Mouse (Mus musculus) ES-Bruce4 (cell line): ENCODE results near the gene Vangl1. TPM values are rescaled to one million over a fixed set of nuclear protein-coding genes. Genes with fewer than 3 reads are reported as not detected.

Source experiments
- H3K27ac ChIP-seq: 2 replicates; pipeline ENCODE4 v1.5.1; 2012; ENCODE audit warnings: low read length, inconsistent platforms; ENCODE audit not compliant: insufficient read depth
- H3K27me3 ChIP-seq: 2 replicates; pipeline ENCODE4 v1.6.1; 2012; ENCODE audit warnings: mild to moderate bottlenecking, low read length, inconsistent platforms; ENCODE audit not compliant: control insufficient read depth, poor library complexity, insufficient read depth, severe bottlenecking
- H3K36me3 ChIP-seq: 2 replicates; pipeline ENCODE4 v1.6.1; 2012; ENCODE audit warnings: inconsistent platforms, mild to moderate bottlenecking, low read length, moderate library complexity; ENCODE audit not compliant: control insufficient read depth, poor library complexity, insufficient read depth, severe bottlenecking
- H3K4me1 ChIP-seq: one replicate; pipeline ENCODE4 v1.8.1; 2011; ENCODE audit warnings: low read length; ENCODE audit not compliant: control insufficient read depth, insufficient read depth
- H3K4me3 ChIP-seq: 2 replicates; pipeline ENCODE4 v1.5.1; 2011; ENCODE audit warnings: low read depth, mild to moderate bottlenecking, low read length
- H3K9ac ChIP-seq: 2 replicates; pipeline ENCODE4 v1.6.1; 2012; ENCODE audit warnings: low read depth, mild to moderate bottlenecking, inconsistent platforms; ENCODE audit not compliant: poor library complexity, severe bottlenecking
- H3K9me3 ChIP-seq: replicated peaks from 2 replicates; pipeline ENCODE4 v1.6.1; 2012; ENCODE audit warnings: mild to moderate bottlenecking, low read length, inconsistent platforms; ENCODE audit not compliant: control insufficient read depth, poor library complexity, insufficient read depth, severe bottlenecking
- CTCF ChIP-seq: IDR thresholded peaks from one replicate; pipeline ENCODE4 v1.8.1; 2011; ENCODE audit warnings: low read depth, low read length
- EP300 ChIP-seq: IDR thresholded peaks from 2 replicates; pipeline ENCODE4 v1.6.1; 2011; ENCODE audit warnings: low read depth, low read length; ENCODE audit not compliant: insufficient read depth
- POLR2A ChIP-seq: IDR thresholded peaks from one replicate; pipeline ENCODE4 v1.8.1; 2011; ENCODE audit warnings: low read length; ENCODE audit not compliant: insufficient read depth
- polyA plus RNA-seq: library from polyadenylated mRNA; stranded (reverse); fragments of >200 nt; gene quantifications from 2 replicates; pipeline ENCODE4 v1.2.4, GENCODE M21; 2011; ENCODE audit warnings: low read depth; ENCODE audit not compliant: missing spikeins, insufficient read depth, insufficient read length

The Vangl1 gene
- polyA plus RNA-seq, 1 experiment = 85.8 TPM

DNA sequence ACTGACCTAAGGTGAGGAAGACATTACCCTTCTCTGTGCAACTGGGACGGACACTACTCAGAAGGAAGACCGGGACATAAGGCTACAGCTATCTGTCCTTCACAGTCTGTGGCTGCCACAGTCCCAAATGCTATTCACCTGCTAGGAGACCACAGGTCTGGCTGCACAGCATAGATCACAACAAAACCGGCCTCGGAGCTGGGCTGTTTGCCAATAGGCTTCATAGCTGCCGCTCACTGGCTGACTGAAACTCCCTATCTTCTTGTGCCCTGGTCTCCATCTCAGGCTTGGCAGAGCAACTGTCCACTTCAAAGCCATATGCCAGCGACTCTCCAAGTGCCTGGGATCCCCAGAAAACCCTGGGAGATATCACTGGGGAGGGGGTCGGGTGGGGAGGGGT, 23.7 kb downstream of the Vangl1 start:
- Histone ChIP-seq H3K4me1 (peaks cover 3% of the 10 kb centered on the region), H3K9me3 (peaks cover under 1% of the 10 kb centered on the region; the same call in 1 of the 2 replicates), H3K9ac (no peak overlapping the region), H3K27ac (no peak overlapping the region), H3K36me3 (peaks cover 5% of the 10 kb centered on the region; the same call in 1 of the 2 replicates), H3K27me3 (no peaks in the 10 kb centered on the region), H3K4me3 (no peak overlapping the region)
- TF ChIP-seq EP300 (no peak), POLR2A (no peak), CTCF (no peak)

GRCm38 (mm10) chr3:102179869-102180268, 24.6 kb downstream of the Vangl1 start:
- Histone ChIP-seq H3K4me1 (peaks cover 3% of the 10 kb centered on the region), H3K9ac (no peak overlapping the region), H3K27ac (no peak overlapping the region), H3K9me3 (no peaks in the 10 kb centered on the region), H3K4me3 (no peak overlapping the region), H3K36me3 (peaks cover 5% of the 10 kb centered on the region; the same call in 1 of the 2 replicates), H3K27me3 (no peaks in the 10 kb centered on the region)
- no peak for TF ChIP-seq EP300
- TF ChIP-seq CTCF = no peak
- no peak for TF ChIP-seq POLR2A

GRCm38 (mm10) chr3:102177837-102178615, 26.5 kb downstream of the Vangl1 start:
- no peak overlapping the region for H3K9ac ChIP-seq
- H3K9me3 ChIP-seq = no peaks in the 10 kb centered on the region
- no peak overlapping the region for H3K4me3 ChIP-seq
- no peak for TF ChIP-seq CTCF
- TF ChIP-seq EP300 = no peak
- TF ChIP-seq POLR2A = no peak
- no peak overlapping the region for H3K27ac ChIP-seq
- H3K36me3 ChIP-seq = peaks cover 5% of the 10 kb centered on the region; the same call in 1 of the 2 replicates
- H3K4me1 ChIP-seq = no peaks in the 10 kb centered on the region
- H3K27me3 ChIP-seq = no peaks in the 10 kb centered on the region

- no peak overlapping the region for H3K4me3 ChIP-seq
- no peaks in the 10 kb centered on the region for H3K27me3 ChIP-seq
- H3K9ac ChIP-seq = no peak overlapping the region
- TF ChIP-seq POLR2A (no peak), CTCF (no peak), EP300 (no peak)
- no peaks in the 10 kb centered on the region for H3K36me3 ChIP-seq
- no peak overlapping the region for H3K27ac ChIP-seq
- no peaks in the 10 kb centered on the region for H3K9me3 ChIP-seq
- no peaks in the 10 kb centered on the region for H3K4me1 ChIP-seq
Observed at GRCm38 (mm10) chr3:102176116-102176515, 28.4 kb downstream of the Vangl1 start.

GRCm38 (mm10) chr3:102175701-102176100, 28.8 kb downstream of the Vangl1 start:
- H3K9ac ChIP-seq = no peak overlapping the region
- H3K27ac ChIP-seq = no peak overlapping the region
- TF ChIP-seq EP300 (no peak), POLR2A (no peak), CTCF (no peak)
- H3K4me1 ChIP-seq = no peaks in the 10 kb centered on the region
- H3K4me3 ChIP-seq = no peak overlapping the region
- H3K36me3 ChIP-seq = no peaks in the 10 kb centered on the region
- H3K27me3 ChIP-seq = no peaks in the 10 kb centered on the region
- H3K9me3 ChIP-seq = no peaks in the 10 kb centered on the region
